Mouse (Mus musculus) brain, embryonic 14.5 days (tissue): ENCODE data around the gene Gm5134.

Experiments used
- CTCF ChIP-seq: fragments of 200-500 bp; IDR thresholded peaks from 2 replicates; pipeline ENCODE4 v1.5.1; 2012; ENCODE audit warnings: inconsistent platforms, mild to moderate bottlenecking, moderate library complexity, borderline replicate concordance; ENCODE audit not compliant: insufficient read depth, insufficient read length; ENCODE audit errors: extremely low read depth
- POLR2A ChIP-seq: fragments of 200-500 bp; IDR thresholded peaks from 2 replicates; pipeline ENCODE4 v1.6.1; 2012; ENCODE audit warnings: mild to moderate bottlenecking, inconsistent platforms, borderline replicate concordance; ENCODE audit not compliant: poor library complexity, insufficient read depth, insufficient read length, severe bottlenecking; ENCODE audit errors: extremely low read depth

- TF ChIP-seq POLR2A (no peak), CTCF (no peak)
Observed at GRCm38 (mm10) chr10:75995463-75995862, 41.1 kb downstream of the Gm5134 start.
